In genomic region chr6:77650127-77650526, GRCm38 (mm10) we compare ENCODE assay signal across 9 mouse cellular contexts.
A peak's percentile ranks its signal among the peaks of the same experiment; 100 is the strongest.
DNase-seq lines count a peak whose midpoint lies in the region; ATAC-seq and TF ChIP-seq lines count a peak whose summit lies in the region.
"Had no signal": no experiment of that assay in that cellular context is flagged by ENCODE, and none has a peak within 500 bp of the region (broad histone marks: within the 10 kb centered on the region; RNA-seq: fewer than 3 reads in every experiment).

No protein-coding gene starts in this region.

- H3K9ac ChIP-seq in lung, embryonic 14.5 days = no peak overlapping the region
- no peak overlapping the region for H3K9ac ChIP-seq in embryonic facial prominence, embryonic 11.5 days (replicated peaks; ENCODE audit: low read length)
- no peak overlapping the region for H3K9ac ChIP-seq in kidney, postnatal 0 days (ENCODE audit: low read depth, low read length)
- H3K9ac ChIP-seq in limb, embryonic 14.5 days (ENCODE audit: low read depth, low read length, severe bottlenecking) = no peak overlapping the region

- peak; percentile 75 for TF ChIP-seq CTCF in lung, embryonic 14.5 days (IDR thresholded peaks at IDR 0.05; ENCODE audit: low read depth)
- TF ChIP-seq CTCF in kidney, postnatal 0 days (IDR thresholded peaks at IDR 0.05; ENCODE audit: low read depth) = peak; percentile 81

- no peak overlapping the region for H3K4me3 ChIP-seq in lung, embryonic 14.5 days (ENCODE audit: low read depth, low read length)
- no peak overlapping the region for H3K4me3 ChIP-seq in embryonic facial prominence, embryonic 11.5 days (ENCODE audit: low read depth, low read length)
- no peak overlapping the region for H3K4me3 ChIP-seq in kidney, postnatal 0 days (replicated peaks; ENCODE audit: low read depth, low read length)
- no peak overlapping the region for H3K4me3 ChIP-seq in limb, embryonic 14.5 days (replicated peaks; ENCODE audit: low read length)

- TF ChIP-seq POLR2A in limb, embryonic 14.5 days (IDR thresholded peaks at IDR 0.05; ENCODE audit: borderline replicate concordance, extremely low read depth, insufficient read depth, insufficient read length) = no peak

- no peaks in the 10 kb centered on the region for H3K27me3 ChIP-seq in lung, embryonic 14.5 days (ENCODE audit: insufficient read depth, low read length)
- H3K27me3 ChIP-seq in embryonic facial prominence, embryonic 11.5 days (ENCODE audit: control insufficient read depth, insufficient read depth, low read length) = no peaks in the 10 kb centered on the region
- H3K27me3 ChIP-seq in kidney, postnatal 0 days (ENCODE audit: insufficient read depth, low read length) = no peaks in the 10 kb centered on the region
- H3K27me3 ChIP-seq in limb, embryonic 14.5 days (ENCODE audit: control insufficient read depth, insufficient read depth, low read length) = no peaks in the 10 kb centered on the region

- H3K4me2 ChIP-seq in lung, embryonic 14.5 days = no peak overlapping the region
- H3K4me2 ChIP-seq in embryonic facial prominence, embryonic 11.5 days (ENCODE audit: low read depth, low read length) = no peak overlapping the region
- no peak overlapping the region for H3K4me2 ChIP-seq in kidney, postnatal 0 days (ENCODE audit: low read length)
- H3K4me2 ChIP-seq in limb, embryonic 14.5 days (replicated peaks; ENCODE audit: low read depth, low read length, severe bottlenecking) = no peak overlapping the region

- peak; percentile 38; the same call in 1 of the 2 replicates for ATAC-seq in lung, embryonic 14.5 days (ENCODE audit: insufficient read depth)
- ATAC-seq in embryonic facial prominence, embryonic 11.5 days (replicated peaks; ENCODE audit: insufficient number of reproducible peaks, low FRiP score, low TSS enrichment, low read depth) = 0 out of 2 replicates have a peak, but pooled peaks have one; percentile 39
- ATAC-seq in kidney, postnatal 0 days (replicated peaks; ENCODE audit: low FRiP score, low read depth) = 0 out of 2 replicates have a peak, but pooled peaks have one; percentile 25
- no peak for ATAC-seq in limb, embryonic 14.5 days (ENCODE audit: low FRiP score, low read depth)
- no peak for ATAC-seq in inflammation-experienced regulatory T-cells, adult 6 months

- no peaks in the 10 kb centered on the region for H3K36me3 ChIP-seq in lung, embryonic 14.5 days (ENCODE audit: insufficient read depth)
- no peaks in the 10 kb centered on the region for H3K36me3 ChIP-seq in embryonic facial prominence, embryonic 11.5 days (replicated peaks; ENCODE audit: control insufficient read depth, insufficient read depth, low read depth, low read length)
- H3K36me3 ChIP-seq in kidney, postnatal 0 days (ENCODE audit: insufficient read depth, low read length) = no peaks in the 10 kb centered on the region
- no peaks in the 10 kb centered on the region for H3K36me3 ChIP-seq in limb, embryonic 14.5 days (ENCODE audit: control insufficient read depth, insufficient read depth, low read length)

- 9% methylated on average over 6 of the region's 6 CpGs for WGBS in lung, embryonic 14.5 days
- WGBS in embryonic facial prominence, embryonic 11.5 days = 14% methylated on average over 6 of the region's 6 CpGs
- WGBS in kidney, postnatal 0 days = 13% methylated on average over 6 of the region's 6 CpGs
- 12% methylated on average over 6 of the region's 6 CpGs for WGBS in limb, embryonic 14.5 days

- no peak overlapping the region for H3K27ac ChIP-seq in lung, embryonic 14.5 days (ENCODE audit: low read depth)
- H3K27ac ChIP-seq in embryonic facial prominence, embryonic 11.5 days (replicated peaks; ENCODE audit: low read depth, low read length) = no peak overlapping the region
- no peak overlapping the region for H3K27ac ChIP-seq in kidney, postnatal 0 days
- no peak overlapping the region for H3K27ac ChIP-seq in limb, embryonic 14.5 days (replicated peaks; ENCODE audit: low read depth, low read length)
- H3K27ac ChIP-seq: macrophage had no signal

- no peaks in the 10 kb centered on the region for H3K9me3 ChIP-seq in lung, embryonic 14.5 days (ENCODE audit: low read depth, low read length)
- H3K9me3 ChIP-seq in embryonic facial prominence, embryonic 11.5 days (replicated peaks; ENCODE audit: control insufficient read depth, low read length) = no peaks in the 10 kb centered on the region
- H3K9me3 ChIP-seq in kidney, postnatal 0 days (replicated peaks; ENCODE audit: low read length) = no peaks in the 10 kb centered on the region
- H3K9me3 ChIP-seq in limb, embryonic 14.5 days (ENCODE audit: control insufficient read depth, low read length) = no peaks in the 10 kb centered on the region

- no peaks in the 10 kb centered on the region for H3K4me1 ChIP-seq in lung, embryonic 14.5 days (ENCODE audit: insufficient read depth)
- no peaks in the 10 kb centered on the region for H3K4me1 ChIP-seq in embryonic facial prominence, embryonic 11.5 days (ENCODE audit: control insufficient read depth, insufficient read depth, low read length)
- no peaks in the 10 kb centered on the region for H3K4me1 ChIP-seq in kidney, postnatal 0 days (replicated peaks; ENCODE audit: insufficient read depth, low read length)
- no peaks in the 10 kb centered on the region for H3K4me1 ChIP-seq in limb, embryonic 14.5 days (ENCODE audit: control insufficient read depth, insufficient read depth, low read length)

- DNase-seq in lung, embryonic 14.5 days = peak; percentile 77
- DNase-seq in lung, adult 18-20 months = no peak
- DNase-seq in adrenal gland, postnatal 25 days = peak; percentile 57
- peak; percentile 75 for DNase-seq in embryonic facial prominence, embryonic 11.5 days (ENCODE audit: low spot score)
- DNase-seq in kidney, postnatal 0 days (ENCODE audit: low spot score) = peak; percentile 55
- peak; percentile 38 for DNase-seq in limb, embryonic 14.5 days (ENCODE audit: low spot score)
- peak; percentile 69 to 72 for DNase-seq in right cerebral cortex, postnatal 10 days (ENCODE audit: low spot score in 2 of 2)

Comparison
In these comparisons a context has a peak if more than half of its experiments do, and no peak if none do; other contexts are left out.
1. DNase-seq: peak in lung, embryonic 14.5 days (single experiment), adrenal gland, postnatal 25 days (single experiment), embryonic facial prominence, embryonic 11.5 days (single experiment), kidney, postnatal 0 days (single experiment), limb, embryonic 14.5 days (single experiment) and right cerebral cortex, postnatal 10 days (2 of 2); none in lung, adult 18-20 months (0 of 2).
2. ATAC-seq: peak in lung, embryonic 14.5 days (single experiment), embryonic facial prominence, embryonic 11.5 days (single experiment) and kidney, postnatal 0 days (single experiment); none in limb, embryonic 14.5 days (single experiment) and inflammation-experienced regulatory T-cells, adult 6 months (single experiment).